Comparison of ENCODE assay signal across 14 mouse cellular contexts in genomic region chr13:60044876-60045275, GRCm38 (mm10).
A peak's percentile ranks its signal among the peaks of the same experiment; 100 is the strongest.
DNase-seq lines count a peak whose midpoint lies in the region; ATAC-seq and TF ChIP-seq lines count a peak whose summit lies in the region.
"Had no signal": no experiment of that assay in that cellular context is flagged by ENCODE, and none has a peak within 500 bp of the region (broad histone marks: within the 10 kb centered on the region; RNA-seq: fewer than 3 reads in every experiment).

No protein-coding gene starts in this region.

- TF ChIP-seq CTCF in gastrocnemius, adult 2 months (IDR thresholded peaks at IDR 0.05), result 0 out of 2 replicates have a peak, but pooled peaks have one; percentile 14

- no peak overlapping the region for H3K4me2 ChIP-seq in forebrain, embryonic 14.5 days (ENCODE audit: low read length)
- H3K4me2 ChIP-seq: embryonic facial prominence, embryonic 12.5 days had no signal

- peak; percentile 32; the same call in 1 of the 2 replicates for ATAC-seq in forebrain, embryonic 14.5 days
- ATAC-seq in megakaryocyte-erythroid progenitor cell, adult 5-6 weeks (replicated peaks; ENCODE audit: low FRiP score, low TSS enrichment, poor library complexity, severe bottlenecking), result no peak

- H3K4me3 ChIP-seq in gastrocnemius, adult 2 months, result no peak overlapping the region
- no peak overlapping the region for H3K4me3 ChIP-seq in forebrain, embryonic 14.5 days (ENCODE audit: low read depth, low read length)
- H3K4me3 ChIP-seq: embryonic facial prominence, embryonic 12.5 days; myocyte had no signal

- no peaks in the 10 kb centered on the region for H3K27me3 ChIP-seq in forebrain, embryonic 14.5 days (replicated peaks; ENCODE audit: control insufficient read depth, insufficient read depth, low read length)

- no peaks in the 10 kb centered on the region for H3K36me3 ChIP-seq in forebrain, embryonic 14.5 days (ENCODE audit: control insufficient read depth, insufficient read depth, low read length)
- H3K36me3 ChIP-seq: embryonic facial prominence, embryonic 12.5 days had no signal

- H3K9ac ChIP-seq in forebrain, embryonic 14.5 days (ENCODE audit: low read length), result no peak overlapping the region
- H3K9ac ChIP-seq: embryonic facial prominence, embryonic 12.5 days; liver, embryonic 14.5 days had no signal

- no peaks in the 10 kb centered on the region for H3K9me3 ChIP-seq in forebrain, embryonic 14.5 days (replicated peaks; ENCODE audit: control insufficient read depth, low read length)
- H3K9me3 ChIP-seq: embryonic facial prominence, embryonic 12.5 days had no signal

- peaks cover 32% of the 10 kb centered on the region for H3K4me1 ChIP-seq in forebrain, embryonic 14.5 days (ENCODE audit: control insufficient read depth, insufficient read depth, low read length)

- peak; percentile 62 for DNase-seq in gastrocnemius, adult 2 months
- no peak for DNase-seq in gastrocnemius, adult 8-10 months (ENCODE audit: low spot score in 2 of 2)
- peak; percentile 6 for DNase-seq in layer of hippocampus, adult 9-10 months (ENCODE audit: low spot score)
- no peak for DNase-seq in layer of hippocampus, adult 18-20 months (ENCODE audit: low spot score in 2 of 2)
- peak; percentile 44 for DNase-seq in NIH3T3 (ENCODE audit: low read depth)
- DNase-seq in forebrain, embryonic 14.5 days (ENCODE audit: low spot score), result peak; percentile 46
- DNase-seq in natural killer cell, adult 2 months (ENCODE audit: low spot score in 2 of 2), result no peak
- DNase-seq: cerebellum, adult 8-10 months; kidney, adult 8-10 months; thymus, postnatal 14 days had no signal

- intact Hi-C loops in gastrocnemius, adult 2 months (cut with DNase I), result no loop called here

- 17% methylated on average over 6 of the region's 6 CpGs for WGBS in forebrain, embryonic 14.5 days

- H3K27ac ChIP-seq in gastrocnemius, adult 2 months, result no peak overlapping the region
- peak overlapping the region; percentile 5; the same call in 1 of the 2 replicates for H3K27ac ChIP-seq in forebrain, embryonic 14.5 days (ENCODE audit: low read depth, low read length)
- H3K27ac ChIP-seq: embryonic facial prominence, embryonic 12.5 days; liver, embryonic 14.5 days had no signal

Comparison
In these comparisons a context has a peak if more than half of its experiments do, and no peak if none do; other contexts are left out.
1. DNase-seq: peak in gastrocnemius, adult 2 months (single experiment), layer of hippocampus, adult 9-10 months (single experiment), NIH3T3 (single experiment) and forebrain, embryonic 14.5 days (single experiment); none in gastrocnemius, adult 8-10 months (0 of 2), layer of hippocampus, adult 18-20 months (0 of 2) and natural killer cell, adult 2 months (0 of 2).